Mouse (Mus musculus): Measurements from ENCODE around the gene Fam209.

The Fam209 gene

DNA sequence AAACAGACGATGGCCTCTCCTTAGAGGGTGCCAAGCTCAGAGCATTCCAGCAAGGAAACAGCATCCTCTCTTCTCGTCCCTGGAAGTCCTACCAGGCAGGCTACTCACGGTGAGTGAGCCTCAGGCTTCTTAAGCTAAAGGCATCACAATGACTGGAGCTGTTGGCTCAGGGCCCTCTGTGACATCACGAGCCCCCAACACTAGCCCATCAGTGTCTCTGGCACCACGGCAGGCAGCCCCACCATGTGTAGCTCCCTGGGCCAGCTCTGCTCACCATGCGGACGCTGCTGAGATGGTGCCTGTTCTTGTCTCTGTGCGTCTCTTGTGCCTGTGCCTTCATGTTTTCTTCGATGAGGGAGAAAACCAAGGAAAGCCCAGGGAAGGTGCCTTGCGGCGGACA is at the start of gene Fam209:
Gene Fam209 (plus strand): TSS at position 203 of the 400 bp plus-strand sequence.
- no peak for DNase-seq (ENCODE audit: low read depth)

DNA sequence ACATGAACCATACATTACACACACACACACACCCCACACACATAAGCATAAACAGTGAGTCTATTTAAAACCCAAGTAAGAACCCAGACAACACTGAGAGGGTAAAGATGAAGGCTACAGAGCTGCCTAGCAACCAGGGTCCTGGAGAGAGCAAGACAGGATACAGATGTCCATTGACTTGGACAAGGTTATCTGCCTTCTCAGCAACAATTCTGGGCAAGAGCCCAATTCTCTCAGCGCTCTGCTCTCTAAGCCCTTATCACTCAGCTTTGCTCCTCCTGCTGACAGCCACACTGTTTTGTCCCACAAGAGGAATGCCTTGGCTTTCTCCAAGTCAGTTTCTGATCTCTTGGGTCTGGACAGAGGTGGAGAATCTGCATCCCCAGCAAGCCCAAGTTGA is 41.7 kb upstream of the Fam209 start:
- DNase-seq (ENCODE audit: low read depth) = no peak

DNA sequence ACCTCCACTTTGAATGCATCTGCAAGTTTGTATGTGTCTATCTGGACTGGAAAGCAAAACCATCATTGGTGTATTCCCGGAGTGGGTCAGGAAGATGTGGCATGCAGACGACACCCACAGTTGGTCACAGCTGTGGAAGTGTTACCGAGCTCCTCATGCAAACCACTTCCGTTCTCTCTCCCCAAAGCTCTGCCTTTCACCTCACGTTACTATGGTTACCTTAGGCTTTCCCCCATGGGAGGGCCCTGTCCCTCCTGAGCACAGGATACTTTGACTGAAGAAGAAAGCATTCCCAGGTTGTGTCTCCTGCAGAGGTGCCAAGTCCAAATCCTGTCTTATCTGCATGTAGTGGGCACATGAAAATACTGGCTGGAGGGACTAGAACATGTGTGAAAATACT is 38.6 kb upstream of the Fam209 start:
- DNase-seq (ENCODE audit: low read depth) = peak; percentile 81

DNA sequence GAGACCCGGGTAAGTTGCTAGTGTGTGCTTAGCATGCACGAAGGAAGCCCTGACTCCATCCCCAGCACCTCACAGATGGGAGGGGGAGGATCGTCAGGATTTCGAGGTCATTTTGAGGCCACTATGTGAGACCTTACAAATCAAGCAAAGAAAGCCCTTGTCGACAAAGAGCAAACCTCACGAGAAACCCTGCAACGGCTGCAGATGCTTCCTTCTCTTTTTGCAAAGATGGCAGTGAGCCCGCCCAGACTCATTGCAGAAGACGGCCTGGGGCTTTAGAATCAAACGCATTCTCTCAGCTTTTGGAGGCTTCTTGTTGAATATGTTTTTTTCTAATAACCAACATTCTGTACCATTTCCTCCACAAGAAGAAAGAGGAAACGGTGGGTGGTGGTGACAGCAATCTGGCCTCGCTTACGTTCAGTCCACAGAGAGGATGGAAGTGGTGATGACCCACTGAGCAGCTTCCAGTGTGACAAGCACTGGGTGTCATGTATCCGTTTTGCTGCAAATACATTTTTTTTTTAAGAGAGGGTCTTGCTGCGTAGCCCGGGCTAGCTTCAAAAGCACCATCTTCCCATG is 34.9 kb upstream of the Fam209 start:
- DNase-seq (ENCODE audit: low read depth) = peak; percentile 41

DNA sequence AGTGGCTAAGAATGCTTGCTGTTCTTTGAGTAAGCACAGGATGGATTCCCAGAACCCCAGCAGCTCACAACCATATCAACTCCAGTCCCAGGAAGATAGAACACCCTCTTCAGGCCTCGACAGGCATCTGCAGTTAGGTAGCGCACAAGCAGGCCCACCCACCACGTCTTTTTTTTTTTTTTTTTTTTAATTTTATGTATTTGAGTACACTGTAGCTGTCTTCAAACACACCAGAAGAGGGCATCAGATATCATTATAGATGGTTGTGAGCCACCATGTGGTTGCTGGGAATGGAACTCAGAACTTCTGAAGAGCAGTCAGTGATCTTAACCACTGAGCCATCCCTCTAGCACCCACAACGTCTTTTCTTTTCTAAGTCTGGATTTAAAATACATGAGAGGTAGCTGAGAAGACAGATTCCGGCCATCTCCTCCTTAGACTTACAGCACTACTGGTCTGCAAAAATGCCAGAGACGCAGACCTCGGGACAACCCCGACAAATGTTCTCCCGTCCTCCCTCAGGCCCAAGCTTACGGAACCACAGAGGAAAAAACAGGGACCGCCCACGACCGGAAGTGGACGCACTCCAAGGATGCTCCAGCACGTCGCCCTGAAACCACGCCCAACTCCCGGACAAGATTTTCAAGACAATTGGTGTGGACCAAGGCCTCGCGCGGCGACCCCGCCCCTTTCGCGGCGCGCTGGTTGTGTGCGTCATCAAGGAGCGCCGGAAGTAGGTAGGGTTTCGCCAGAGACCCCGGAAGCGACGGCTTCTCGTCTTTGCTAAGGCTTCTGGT is 32.3 kb upstream of the Fam209 start, which contains the start of gene Rtf2:
Gene Rtf2 (plus strand): TSS at position 714 of the 797 bp plus-strand sequence.
- DNase-seq (ENCODE audit: low read depth) = peak; percentile 98

DNA sequence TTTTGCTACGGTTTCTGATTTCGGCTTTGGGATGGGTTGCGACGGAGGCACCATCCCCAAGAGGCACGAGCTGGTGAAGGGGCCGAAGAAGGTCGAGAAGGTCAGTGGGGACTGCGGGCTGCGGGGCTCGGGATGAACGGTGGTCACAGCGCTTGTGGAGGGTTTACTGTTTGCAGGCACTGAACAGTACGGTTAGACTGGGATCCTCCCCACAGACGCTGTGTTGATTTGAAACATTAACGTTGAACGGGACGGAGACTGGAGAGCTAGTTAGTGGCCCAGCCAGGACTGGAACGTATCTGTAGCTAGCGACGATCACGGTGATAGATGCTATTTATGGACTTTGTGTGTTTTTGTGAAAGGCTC is 31.7 kb upstream of the Fam209 start:
- no peak for DNase-seq (ENCODE audit: low read depth)

DNA sequence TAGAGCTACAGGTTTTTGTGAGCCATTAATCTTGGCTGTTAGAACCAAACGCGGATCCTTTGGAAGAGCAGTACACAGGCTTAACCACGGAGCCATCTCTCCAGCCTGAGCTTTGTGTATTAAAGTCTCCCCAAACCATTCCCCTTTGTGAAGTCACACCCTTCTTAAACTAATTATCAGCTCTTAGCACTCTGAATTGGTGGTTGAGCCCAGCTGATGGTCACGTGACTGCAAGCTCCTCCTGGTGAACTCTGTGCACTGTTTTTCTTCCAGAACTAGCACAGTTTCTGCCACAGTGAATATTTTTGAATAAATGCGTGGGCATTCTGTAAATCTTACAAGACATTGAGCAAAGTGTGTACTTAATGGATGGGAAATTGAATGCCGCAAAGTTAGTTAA is 31.1 kb upstream of the Fam209 start:
- DNase-seq (ENCODE audit: low read depth) = peak; percentile 26

- DNase-seq (ENCODE audit: low read depth) = no peak
Observed at GRCm38 (mm10) chr2:172445617-172446016, 26.7 kb upstream of the Fam209 start.

DNA sequence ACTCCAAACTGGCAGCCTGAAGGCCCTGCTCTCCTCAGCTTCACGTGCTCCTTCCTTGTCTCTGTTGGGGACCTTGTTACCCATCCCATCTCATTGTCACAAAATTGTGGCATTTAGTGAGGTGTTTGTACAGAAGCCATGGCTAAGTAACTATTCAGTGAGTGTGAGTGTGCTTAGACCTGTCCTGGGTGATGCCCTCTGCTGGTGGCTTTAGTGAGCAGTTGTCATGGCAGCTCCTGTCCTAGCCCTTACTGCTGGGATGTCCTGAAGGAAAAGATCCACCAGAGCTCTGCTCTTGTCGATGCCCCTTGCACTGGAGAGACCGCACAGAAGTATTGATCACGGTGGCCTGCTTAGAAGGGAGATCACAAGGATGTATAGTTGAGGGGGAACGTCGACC is 25.0 kb upstream of the Fam209 start:
- DNase-seq (ENCODE audit: low read depth) = peak; percentile 59

DNA sequence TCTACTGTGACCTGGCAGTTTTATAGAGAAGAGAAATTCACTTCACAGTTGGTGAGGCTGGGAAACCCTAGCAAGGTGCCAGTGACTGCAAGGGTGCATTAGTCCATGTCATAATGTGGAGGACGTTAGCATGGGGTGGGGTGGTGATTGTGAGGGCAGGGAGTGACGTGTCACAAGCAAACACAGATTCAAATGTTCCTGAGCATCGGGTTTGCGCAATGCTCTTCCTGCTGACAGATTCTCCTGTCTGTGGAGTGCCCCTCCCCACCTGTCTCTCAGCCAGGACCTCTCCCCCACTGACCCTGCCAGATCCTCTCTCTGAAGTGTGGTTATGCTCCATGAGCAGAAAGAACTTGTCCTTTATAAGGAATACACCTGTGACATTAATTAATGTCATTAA is 24.0 kb upstream of the Fam209 start:
- no peak for DNase-seq (ENCODE audit: low read depth)

- no peak for DNase-seq (ENCODE audit: low read depth)
Observed at GRCm38 (mm10) chr2:172450640-172451039, 21.7 kb upstream of the Fam209 start.

DNA sequence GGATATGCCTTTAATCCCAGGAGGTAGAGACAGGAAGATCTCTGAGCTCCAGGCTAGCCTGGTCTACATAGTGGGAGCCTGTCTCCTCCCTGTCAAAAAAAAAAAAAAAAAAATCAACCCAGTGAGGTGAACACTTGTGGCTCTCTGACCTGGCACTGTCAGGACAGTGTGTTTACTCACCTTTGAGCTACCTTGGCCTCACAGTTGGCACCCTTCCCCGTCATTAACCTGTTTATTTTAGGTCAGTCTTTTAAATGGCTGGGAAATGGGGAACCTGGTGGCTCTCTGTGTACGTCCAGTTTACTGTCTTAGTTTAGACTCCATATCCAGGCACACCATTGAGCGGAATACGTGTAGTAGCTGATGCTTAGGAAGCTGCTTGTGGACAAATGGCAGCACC is 20.3 kb upstream of the Fam209 start:
- no peak for DNase-seq (ENCODE audit: low read depth)

- DNase-seq (ENCODE audit: low read depth) = no peak
Observed at GRCm38 (mm10) chr2:172452458-172452857, 19.9 kb upstream of the Fam209 start.

GRCm38 (mm10) chr2:172458496-172458895 is 13.8 kb upstream of the Fam209 start, which contains the start of gene Gcnt7:
TSS of gene Gcnt7 (minus strand) at chr2:172458596.
- no peak for DNase-seq (ENCODE audit: low read depth)

DNA sequence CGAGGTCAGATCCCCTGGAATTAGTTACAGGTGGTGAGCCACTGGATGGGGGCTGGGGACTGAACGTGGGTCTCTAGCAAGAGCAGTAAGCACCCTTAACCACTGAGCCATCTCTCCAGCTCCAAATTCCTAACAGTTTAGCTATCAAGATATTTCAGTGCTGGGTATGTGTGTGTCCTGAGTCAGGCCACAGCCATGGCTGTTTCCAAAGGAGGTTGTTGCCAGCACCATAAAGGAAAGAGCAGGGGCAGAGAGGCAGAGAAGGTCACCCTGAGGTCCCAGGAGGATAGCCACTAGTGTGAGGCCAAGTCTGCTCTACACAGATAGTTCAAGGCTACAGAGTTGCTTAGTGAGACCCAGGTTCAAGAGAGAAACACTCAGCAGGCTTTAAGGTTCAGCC is 11.7 kb upstream of the Fam209 start:
- no peak for DNase-seq (ENCODE audit: low read depth)

DNA sequence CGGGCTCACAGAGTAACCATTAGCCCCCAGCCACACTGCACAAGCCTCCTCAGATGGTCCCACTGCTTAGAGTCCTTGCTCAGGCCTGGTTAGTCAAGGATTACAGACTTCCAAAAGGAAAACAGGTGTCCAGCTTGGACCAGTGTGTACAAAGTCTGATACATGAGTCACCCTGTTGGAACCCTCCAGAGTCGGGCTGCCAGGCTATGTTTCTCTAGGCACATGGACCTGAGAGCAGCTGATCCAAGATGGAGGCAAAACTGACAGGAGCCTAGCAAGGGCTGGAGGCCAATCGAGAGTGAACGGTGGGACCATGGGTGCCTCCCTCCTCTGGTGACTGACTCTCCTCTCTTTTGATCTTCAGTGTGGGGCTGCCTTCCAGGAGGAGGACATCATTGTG is 9.5 kb upstream of the Fam209 start:
- DNase-seq (ENCODE audit: low read depth) = no peak

DNA sequence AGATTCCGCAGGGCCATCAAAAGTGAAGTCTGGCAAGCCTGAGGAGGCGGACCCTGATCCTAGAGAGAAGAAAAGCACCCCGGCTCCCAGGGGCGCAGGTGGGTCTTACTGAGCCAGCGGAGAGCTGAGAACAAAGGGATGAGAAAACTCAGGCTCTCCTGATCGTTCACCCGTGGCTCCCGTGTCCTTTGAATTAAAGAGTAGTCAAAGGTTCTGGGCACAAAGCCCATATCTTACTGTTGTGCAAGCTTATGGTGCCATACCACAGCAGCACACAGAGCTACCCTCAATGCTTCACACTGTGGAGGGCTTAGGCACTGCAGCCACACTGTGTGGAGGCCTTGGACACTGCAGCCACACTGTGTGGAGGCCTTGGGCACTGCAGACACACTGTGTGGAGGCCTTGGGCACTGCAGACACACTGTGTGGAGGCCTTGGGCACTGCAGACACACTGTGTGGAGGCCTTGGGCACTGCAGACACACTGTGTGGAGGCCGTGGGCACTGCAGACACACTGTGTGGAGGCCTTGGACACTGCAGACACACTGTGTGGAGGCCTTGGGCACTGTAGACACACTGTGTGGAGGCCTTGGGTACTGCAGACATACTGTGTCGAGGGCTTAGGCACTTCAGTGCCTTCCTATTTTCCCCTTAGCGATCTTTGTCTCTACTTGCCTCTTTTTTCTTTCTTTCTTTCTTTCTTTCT is 5.7 kb upstream of the Fam209 start:
- no peak for DNase-seq (ENCODE audit: low read depth)

- DNase-seq (ENCODE audit: low read depth) = no peak
Observed at GRCm38 (mm10) chr2:172467206-172467605, 5.1 kb upstream of the Fam209 start.

- DNase-seq (ENCODE audit: low read depth) = no peak
Observed at GRCm38 (mm10) chr2:172468346-172468819, 3.9 kb upstream of the Fam209 start.

GRCm38 (mm10) chr2:172473591-172473990 is 1.3 kb downstream of the Fam209 start:
- no peak for DNase-seq (ENCODE audit: low read depth)

- DNase-seq (ENCODE audit: low read depth) = peak; percentile 58
Observed at GRCm38 (mm10) chr2:172474970-172475369, 2.6 kb downstream of the Fam209 start.

GRCm38 (mm10) chr2:172476707-172477260 is 4.5 kb downstream of the Fam209 start:
- peak; percentile 16 for DNase-seq (ENCODE audit: low read depth)

DNA sequence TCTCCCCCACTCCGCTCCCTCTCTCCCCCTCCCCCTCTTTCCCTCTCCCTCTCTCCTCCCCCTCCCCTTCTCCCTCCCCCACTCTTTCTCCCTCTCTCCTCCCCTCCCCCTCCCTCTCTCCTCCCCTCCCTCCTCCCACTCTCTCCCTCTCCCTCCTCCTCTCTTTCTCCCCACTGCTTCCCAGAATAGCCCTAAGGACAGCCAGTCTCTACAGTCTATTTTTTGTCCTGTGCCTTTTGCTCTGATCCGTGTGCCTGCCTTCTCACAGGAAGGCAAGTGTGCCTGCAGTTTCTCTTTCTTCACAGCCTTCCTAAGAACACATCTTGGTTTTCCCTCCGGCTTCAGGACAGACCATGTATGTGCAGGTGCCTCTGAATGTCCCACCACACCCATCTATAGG is 5.0 kb downstream of the Fam209 start:
- DNase-seq (ENCODE audit: low read depth) = no peak
